Mouse (Mus musculus) ES-Bruce4 (cell line): ENCODE measurements around the gene Eif5. TPM values are rescaled to one million over a fixed set of nuclear protein-coding genes. Genes with fewer than 3 reads are reported as not detected.

Experiments used
- H3K27ac ChIP-seq: 2 replicates; pipeline ENCODE4 v1.5.1; 2012; ENCODE audit warnings: low read length, inconsistent platforms; ENCODE audit not compliant: insufficient read depth
- H3K27me3 ChIP-seq: 2 replicates; pipeline ENCODE4 v1.6.1; 2012; ENCODE audit warnings: mild to moderate bottlenecking, low read length, inconsistent platforms; ENCODE audit not compliant: control insufficient read depth, poor library complexity, insufficient read depth, severe bottlenecking
- H3K36me3 ChIP-seq: 2 replicates; pipeline ENCODE4 v1.6.1; 2012; ENCODE audit warnings: inconsistent platforms, mild to moderate bottlenecking, low read length, moderate library complexity; ENCODE audit not compliant: control insufficient read depth, poor library complexity, insufficient read depth, severe bottlenecking
- H3K4me1 ChIP-seq: one replicate; pipeline ENCODE4 v1.8.1; 2011; ENCODE audit warnings: low read length; ENCODE audit not compliant: control insufficient read depth, insufficient read depth
- H3K4me3 ChIP-seq: 2 replicates; pipeline ENCODE4 v1.5.1; 2011; ENCODE audit warnings: low read depth, mild to moderate bottlenecking, low read length
- H3K9ac ChIP-seq: 2 replicates; pipeline ENCODE4 v1.6.1; 2012; ENCODE audit warnings: low read depth, mild to moderate bottlenecking, inconsistent platforms; ENCODE audit not compliant: poor library complexity, severe bottlenecking
- H3K9me3 ChIP-seq: replicated peaks from 2 replicates; pipeline ENCODE4 v1.6.1; 2012; ENCODE audit warnings: mild to moderate bottlenecking, low read length, inconsistent platforms; ENCODE audit not compliant: control insufficient read depth, poor library complexity, insufficient read depth, severe bottlenecking
- CTCF ChIP-seq: IDR thresholded peaks from one replicate; pipeline ENCODE4 v1.8.1; 2011; ENCODE audit warnings: low read depth, low read length
- EP300 ChIP-seq: IDR thresholded peaks from 2 replicates; pipeline ENCODE4 v1.6.1; 2011; ENCODE audit warnings: low read depth, low read length; ENCODE audit not compliant: insufficient read depth
- POLR2A ChIP-seq: IDR thresholded peaks from one replicate; pipeline ENCODE4 v1.8.1; 2011; ENCODE audit warnings: low read length; ENCODE audit not compliant: insufficient read depth
- polyA plus RNA-seq: library from polyadenylated mRNA; stranded (reverse); fragments of >200 nt; gene quantifications from 2 replicates; pipeline ENCODE4 v1.2.4, GENCODE M21; 2011; ENCODE audit warnings: low read depth; ENCODE audit not compliant: missing spikeins, insufficient read depth, insufficient read length

Eif5 gene
- polyA plus RNA-seq, 1 experiment = 315 TPM

GRCm38 (mm10) chr12:111537341-111537740 lies 475 bp upstream of the Eif5 start:
- Histone ChIP-seq H3K4me3 (peak overlapping the region; percentile 93), H3K4me1 (peaks cover 5% of the 10 kb centered on the region), H3K36me3 (peaks cover 32% of the 10 kb centered on the region), H3K27ac (no peak overlapping the region), H3K9ac (peak overlapping the region; percentile 92), H3K9me3 (no peaks in the 10 kb centered on the region), H3K27me3 (no peaks in the 10 kb centered on the region)
- TF ChIP-seq CTCF = no peak

DNA sequence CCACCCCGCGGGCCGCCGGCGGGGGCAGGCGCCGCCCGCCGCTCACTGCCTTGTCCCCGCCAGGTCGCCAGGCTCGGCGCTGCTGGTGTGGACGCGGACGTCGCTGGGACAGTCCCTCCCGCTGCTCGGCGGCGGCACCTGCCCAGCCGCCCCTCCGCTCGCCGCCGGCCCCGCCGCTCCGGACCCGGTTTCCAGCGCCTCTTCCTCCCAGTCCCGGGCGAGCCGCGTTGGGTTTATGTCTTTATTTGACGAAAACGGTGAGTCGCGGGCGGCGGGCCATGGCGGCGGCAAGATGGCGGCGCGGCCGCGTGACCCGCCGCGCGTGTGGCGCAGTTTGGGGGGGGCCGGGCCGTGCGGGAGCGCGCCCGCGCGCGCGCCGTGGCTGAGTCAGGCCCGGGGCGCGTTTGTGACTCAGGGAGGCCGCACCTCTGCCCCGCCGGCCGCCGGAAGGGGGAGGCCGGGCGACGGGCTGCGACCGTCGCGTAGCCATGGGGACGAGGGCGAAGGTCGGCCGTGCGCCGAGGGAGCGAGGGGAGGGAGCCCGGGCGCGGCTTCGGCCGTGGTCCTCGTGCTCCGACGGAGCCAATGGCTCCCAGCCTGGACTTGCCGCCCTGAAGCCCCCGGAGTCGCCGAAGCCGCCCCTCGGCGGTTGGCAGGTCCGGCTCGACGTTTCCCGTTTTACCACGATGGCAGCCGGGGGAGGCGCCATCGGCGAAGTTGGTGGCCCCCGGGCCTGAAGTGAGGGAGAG lies 650 bp downstream of the Eif5 start:
- Histone ChIP-seq H3K4me1 (peaks cover 2% of the 10 kb centered on the region), H3K27me3 (no peaks in the 10 kb centered on the region), H3K9me3 (no peaks in the 10 kb centered on the region), H3K27ac (peak overlapping the region; percentile 6; the same call in 1 of the 2 replicates), H3K36me3 (peaks cover 44% of the 10 kb centered on the region), H3K4me3 (peak overlapping the region; percentile 90), H3K9ac (peak overlapping the region; percentile 98)
- TF ChIP-seq EP300 = no peak
- no peak for TF ChIP-seq POLR2A
- no peak for TF ChIP-seq CTCF

GRCm38 (mm10) chr12:111539041-111539345 lies 1.2 kb downstream of the Eif5 start:
- peaks cover 49% of the 10 kb centered on the region for H3K36me3 ChIP-seq
- H3K27ac ChIP-seq = no peak overlapping the region
- no peaks in the 10 kb centered on the region for H3K27me3 ChIP-seq
- peak overlapping the region; percentile 98 for H3K9ac ChIP-seq
- TF ChIP-seq EP300 (no peak), POLR2A (no peak), CTCF (no peak)
- no peaks in the 10 kb centered on the region for H3K9me3 ChIP-seq
- peaks cover 2% of the 10 kb centered on the region for H3K4me1 ChIP-seq
- H3K4me3 ChIP-seq = peak overlapping the region; percentile 90

GRCm38 (mm10) chr12:111547070-111547469 lies 9.3 kb downstream of the Eif5 start:
- Histone ChIP-seq H3K36me3 (peaks cover 56% of the 10 kb centered on the region), H3K4me3 (no peak overlapping the region), H3K27ac (no peak overlapping the region), H3K9ac (no peak overlapping the region), H3K9me3 (no peaks in the 10 kb centered on the region), H3K4me1 (no peaks in the 10 kb centered on the region), H3K27me3 (no peaks in the 10 kb centered on the region)
- TF ChIP-seq POLR2A = no peak
- no peak for TF ChIP-seq CTCF
- TF ChIP-seq EP300 = no peak

DNA sequence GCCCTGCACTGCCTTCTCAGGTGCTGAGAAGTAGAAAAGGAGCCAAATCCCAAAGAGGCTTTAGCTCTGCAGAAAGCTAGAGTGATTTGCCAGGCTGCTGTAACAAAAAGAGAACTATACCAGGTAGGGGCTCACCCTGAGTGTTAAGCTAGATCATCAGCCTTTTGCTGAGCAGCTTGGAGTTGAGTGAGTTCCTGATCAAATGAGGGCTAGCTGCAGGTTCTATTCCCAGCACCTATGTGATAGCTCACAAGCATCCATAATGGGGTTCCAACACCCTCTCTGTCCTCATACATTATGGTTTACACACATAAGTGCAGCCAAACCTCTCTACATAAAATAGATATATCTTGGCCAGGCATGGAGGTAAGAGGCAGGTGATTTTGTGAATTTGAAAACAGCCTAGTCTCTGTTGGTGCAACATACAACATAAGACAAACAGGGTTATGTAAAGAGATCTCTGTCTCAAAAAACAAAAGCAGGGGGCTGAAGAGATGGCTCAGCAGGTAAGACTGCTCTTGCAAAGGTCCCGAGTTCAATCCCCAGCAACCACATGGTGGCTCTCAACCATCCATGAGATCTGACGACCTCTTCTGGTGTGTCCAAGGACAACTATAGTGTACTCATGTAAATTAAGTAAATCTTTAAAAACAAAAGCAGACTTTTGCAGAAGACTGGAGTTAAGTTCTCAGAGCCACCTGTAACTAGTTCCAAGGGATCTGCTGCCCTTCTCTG lies 10.9 kb downstream of the Eif5 start:
- H3K36me3 ChIP-seq = peaks cover 39% of the 10 kb centered on the region

GRCm38 (mm10) chr12:111550679-111551078 lies 12.9 kb downstream of the Eif5 start:
- Histone ChIP-seq H3K4me3 (no peak overlapping the region), H3K27me3 (no peaks in the 10 kb centered on the region), H3K27ac (peak overlapping the region; percentile 1; the same call in 1 of the 2 replicates), H3K36me3 (peaks cover 23% of the 10 kb centered on the region), H3K9ac (no peak overlapping the region), H3K9me3 (no peaks in the 10 kb centered on the region), H3K4me1 (peaks cover 3% of the 10 kb centered on the region)
- no peak for TF ChIP-seq CTCF
- TF ChIP-seq EP300 = no peak
- TF ChIP-seq POLR2A = no peak

More for the DNA sequence above, 10.9 kb downstream of the Eif5 start:
- Histone ChIP-seq H3K4me1 (peaks cover 3% of the 10 kb centered on the region), H3K9me3 (no peaks in the 10 kb centered on the region), H3K9ac (no peak overlapping the region), H3K27ac (no peak overlapping the region), H3K27me3 (no peaks in the 10 kb centered on the region), H3K4me3 (no peak overlapping the region)
- TF ChIP-seq POLR2A (no peak), EP300 (no peak)
